Mouse (Mus musculus): ENCODE data around the gene Loxl3.
A peak's percentile ranks its signal among the peaks of the same experiment; 100 is the strongest.

Loxl3 gene

DNA sequence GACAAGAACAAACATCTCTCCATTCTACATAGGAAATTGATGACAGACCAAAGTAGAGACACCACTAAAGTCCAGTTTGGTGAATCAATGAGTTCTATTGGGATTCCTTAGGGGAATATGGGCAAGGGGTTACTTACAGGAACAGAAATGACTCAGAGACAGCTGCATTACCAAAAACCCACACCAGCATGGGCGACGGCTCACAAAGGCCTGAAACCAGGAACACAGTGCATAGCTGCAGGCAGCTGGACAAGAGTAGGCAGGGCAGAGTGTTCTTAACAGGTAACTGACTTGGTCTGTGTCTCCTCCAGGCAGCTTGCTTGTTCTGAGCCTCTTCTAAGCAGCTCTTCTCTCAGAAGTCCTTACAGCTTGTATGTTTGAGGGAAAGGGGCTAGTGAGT, 18.2 kb upstream of the Loxl3 start:
- DNase-seq (ENCODE audit: extremely low spot score, low read depth, low spot score): no peak

- DNase-seq (ENCODE audit: extremely low spot score, low read depth, low spot score): no peak
Measured at GRCm38 (mm10) chr6:83017190-83017589, 16.8 kb upstream of the Loxl3 start.

GRCm38 (mm10) chr6:83019044-83019443, 14.9 kb upstream of the Loxl3 start:
- no peak for DNase-seq (ENCODE audit: extremely low spot score, low read depth, low spot score)

DNA sequence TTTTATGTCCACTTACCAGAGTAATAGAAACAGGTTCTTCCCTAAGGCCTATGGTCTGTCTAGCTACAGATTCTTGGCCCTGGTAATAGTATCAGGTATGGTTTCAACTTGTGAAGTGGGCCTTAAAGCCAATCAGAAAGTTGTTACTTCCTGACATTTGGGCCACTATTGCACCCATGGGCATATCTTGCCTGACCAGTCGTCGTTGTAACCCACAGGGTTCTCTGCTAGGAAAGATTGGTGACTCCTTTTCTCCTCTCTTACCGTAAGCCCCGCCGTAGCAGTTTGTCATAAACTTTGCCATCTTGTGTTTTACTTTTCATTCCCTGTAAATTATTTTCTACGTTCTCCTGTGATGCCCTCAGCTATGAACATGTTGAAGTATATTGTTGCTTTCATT, 13.9 kb upstream of the Loxl3 start:
- DNase-seq (ENCODE audit: extremely low spot score, low read depth, low spot score): no peak

- DNase-seq (ENCODE audit: extremely low spot score, low read depth, low spot score): no peak
Measured at GRCm38 (mm10) chr6:83020836-83021593, 13.0 kb upstream of the Loxl3 start.

- no peak for DNase-seq (ENCODE audit: extremely low spot score, low read depth, low spot score)
Measured at GRCm38 (mm10) chr6:83023008-83023407, 11.0 kb upstream of the Loxl3 start.

DNA sequence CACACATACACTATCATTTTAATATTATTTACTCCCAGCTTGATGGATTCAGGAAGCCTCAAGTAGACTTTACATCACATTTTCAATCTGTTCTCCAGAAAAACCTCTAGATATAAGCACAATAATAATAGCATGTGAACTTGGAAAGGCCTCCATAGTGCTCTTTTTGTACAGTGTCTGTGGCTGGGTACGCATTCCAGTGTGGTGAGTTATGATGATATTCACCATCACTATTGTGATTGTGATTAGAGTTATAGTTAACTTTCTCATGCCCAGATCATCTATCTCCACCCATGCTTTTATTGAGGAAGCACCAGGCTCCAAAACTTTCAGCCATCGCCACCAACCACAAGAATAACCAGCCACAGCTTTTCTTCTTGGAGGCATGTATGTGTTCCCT, 10.2 kb upstream of the Loxl3 start:
- DNase-seq (ENCODE audit: extremely low spot score, low read depth, low spot score): no peak

DNA sequence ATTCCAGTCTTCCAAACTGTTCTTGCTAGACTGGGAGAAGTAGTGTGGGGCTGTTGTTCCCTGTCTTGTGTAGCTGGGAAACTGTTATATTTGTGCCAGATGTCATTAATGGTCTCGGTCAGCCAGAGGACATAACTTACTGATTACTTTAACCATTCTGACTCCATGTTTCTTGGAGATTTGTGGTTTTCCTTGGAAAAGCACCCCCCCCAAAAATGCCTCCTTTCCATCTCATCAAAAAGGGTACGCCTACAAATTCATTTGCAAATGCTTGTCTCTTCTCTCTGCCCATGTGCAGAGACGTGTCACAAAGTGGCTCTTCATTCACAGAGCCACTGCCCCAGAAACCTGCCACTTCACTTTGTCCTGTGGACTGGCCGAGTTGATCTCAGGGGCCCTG, 9.6 kb upstream of the Loxl3 start:
- no peak for DNase-seq (ENCODE audit: extremely low spot score, low read depth, low spot score)

DNA sequence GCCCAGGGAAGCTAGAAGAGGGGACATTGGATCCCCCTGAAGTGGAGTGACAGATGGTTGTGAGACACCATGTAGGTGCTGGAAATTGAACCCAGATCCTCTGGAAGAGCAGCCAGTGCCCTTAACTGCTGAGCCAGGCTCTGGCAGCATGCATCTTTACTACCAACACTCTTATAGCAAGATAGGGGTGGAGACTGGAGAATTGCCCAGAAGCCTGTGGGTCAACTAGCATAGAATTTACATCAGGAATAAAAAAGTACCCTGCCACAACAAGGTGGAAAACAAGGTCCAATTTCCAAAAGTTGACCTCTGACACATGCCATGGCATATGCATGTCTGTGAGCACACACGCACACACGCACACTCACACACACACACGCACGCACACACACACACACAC, 8.8 kb upstream of the Loxl3 start:
- DNase-seq (ENCODE audit: extremely low spot score, low read depth, low spot score): no peak

DNA sequence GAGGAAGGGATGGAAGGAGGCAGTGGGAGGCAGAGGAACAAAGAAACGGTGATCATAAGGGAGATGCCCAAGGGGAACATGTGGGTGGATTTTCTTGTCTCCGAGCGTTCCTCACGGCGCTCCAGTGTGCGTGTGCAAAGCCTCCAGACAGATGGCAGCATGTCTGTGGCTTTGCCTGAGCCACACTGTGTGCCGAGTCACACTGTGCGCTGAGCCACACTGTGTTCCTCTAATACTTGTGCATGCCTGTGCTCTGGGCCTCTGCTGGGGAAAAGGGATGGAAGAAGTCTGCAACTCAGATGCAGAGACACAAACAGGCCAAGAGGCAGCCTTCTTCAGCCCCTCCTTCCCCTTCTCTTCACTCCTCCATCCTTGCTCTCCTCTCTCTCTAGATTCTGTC, 6.7 kb upstream of the Loxl3 start:
- DNase-seq (ENCODE audit: extremely low spot score, low read depth, low spot score): no peak

DNA sequence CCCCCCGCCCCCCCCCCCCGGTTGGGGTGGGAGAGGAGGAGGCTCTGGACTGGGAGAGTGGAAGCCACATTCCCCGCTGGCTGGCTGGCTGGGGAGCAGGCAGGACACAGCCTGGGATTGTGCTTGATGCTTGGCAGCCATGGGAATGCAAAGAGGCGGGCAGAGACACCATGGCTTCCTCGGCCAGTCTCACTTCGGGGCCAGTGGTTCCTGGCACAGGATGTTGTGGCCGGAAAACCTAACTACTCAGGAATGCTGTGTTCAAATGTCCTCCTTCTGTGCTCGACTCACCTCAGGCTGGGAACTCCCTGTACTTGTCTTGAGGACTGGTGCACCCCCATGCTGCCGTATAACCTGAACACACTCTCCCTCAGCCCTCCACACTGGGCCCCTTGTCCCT, 6.3 kb upstream of the Loxl3 start:
- DNase-seq (ENCODE audit: extremely low spot score, low read depth, low spot score): no peak

DNA sequence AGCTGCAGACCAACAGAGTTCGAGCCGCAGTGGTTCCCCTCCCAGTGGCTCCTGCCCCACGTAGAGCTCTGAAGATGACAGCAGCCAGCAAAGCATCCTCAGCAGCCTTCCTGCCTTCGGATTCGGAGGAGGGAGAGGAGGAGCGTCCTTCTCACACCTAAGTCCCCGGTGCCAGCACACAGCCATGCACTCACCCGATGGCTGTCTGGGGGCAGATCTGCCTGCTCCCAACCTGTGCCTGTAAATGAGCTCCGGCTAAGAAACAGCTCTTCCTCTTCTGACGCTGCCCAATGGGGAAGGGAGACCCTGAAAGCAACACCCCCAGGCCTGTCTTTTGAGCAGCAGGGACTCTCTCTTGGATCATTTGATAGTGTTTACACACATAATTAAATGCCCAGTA, 4.2 kb upstream of the Loxl3 start:
- DNase-seq (ENCODE audit: extremely low spot score, low read depth, low spot score): no peak

- no peak for DNase-seq (ENCODE audit: extremely low spot score, low read depth, low spot score)
Measured at GRCm38 (mm10) chr6:83031111-83031510, 2.9 kb upstream of the Loxl3 start.

GRCm38 (mm10) chr6:83031921-83032590, 1.9 kb upstream of the Loxl3 start:
- no peak for DNase-seq (ENCODE audit: extremely low spot score, low read depth, low spot score)

DNA sequence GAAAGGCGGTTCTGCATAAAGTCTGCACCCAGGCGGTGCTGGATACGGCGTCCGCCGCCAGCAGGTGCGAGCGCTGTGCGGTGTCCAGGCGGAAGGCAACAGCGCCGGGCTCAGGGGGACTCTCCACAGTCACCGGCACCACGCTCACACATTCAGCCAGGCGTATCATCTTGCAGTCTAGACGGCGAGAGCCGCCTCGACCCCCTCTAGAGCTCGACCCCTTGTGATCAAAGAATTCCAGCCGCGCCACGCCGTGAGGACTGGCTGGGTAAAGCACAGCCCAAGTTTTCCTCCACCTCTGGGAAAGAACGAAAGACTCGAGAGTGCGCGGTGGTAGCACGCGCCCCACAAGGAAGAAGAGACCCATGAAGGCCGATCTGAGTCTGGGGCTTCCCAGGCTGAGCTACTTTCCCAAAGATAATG, 1.2 kb upstream of the Loxl3 start:
- no peak for DNase-seq (ENCODE audit: extremely low spot score, low read depth, low spot score)

GRCm38 (mm10) chr6:83034463-83035055, 586 bp downstream of the Loxl3 start:
- no peak for DNase-seq (ENCODE audit: extremely low spot score, low read depth, low spot score)

DNA sequence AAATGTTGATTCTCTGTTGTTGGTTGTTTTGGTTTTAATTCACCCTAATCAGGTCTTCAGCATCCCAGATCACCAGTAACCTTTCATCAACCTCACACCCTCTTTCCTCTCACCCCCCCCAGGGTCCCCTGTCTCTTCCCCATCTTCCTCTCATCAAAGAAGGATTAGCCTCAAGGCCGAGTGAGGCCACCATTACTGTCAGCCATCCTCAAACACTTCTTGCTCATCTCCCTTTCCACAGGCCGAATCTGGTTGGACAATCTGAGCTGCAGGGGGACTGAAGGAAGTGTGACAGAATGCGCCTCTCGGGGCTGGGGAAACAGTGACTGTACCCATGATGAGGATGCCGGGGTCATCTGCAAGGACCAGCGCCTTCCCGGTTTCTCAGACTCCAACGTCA, 3.2 kb downstream of the Loxl3 start:
- no peak for DNase-seq (ENCODE audit: extremely low spot score, low read depth, low spot score)

DNA sequence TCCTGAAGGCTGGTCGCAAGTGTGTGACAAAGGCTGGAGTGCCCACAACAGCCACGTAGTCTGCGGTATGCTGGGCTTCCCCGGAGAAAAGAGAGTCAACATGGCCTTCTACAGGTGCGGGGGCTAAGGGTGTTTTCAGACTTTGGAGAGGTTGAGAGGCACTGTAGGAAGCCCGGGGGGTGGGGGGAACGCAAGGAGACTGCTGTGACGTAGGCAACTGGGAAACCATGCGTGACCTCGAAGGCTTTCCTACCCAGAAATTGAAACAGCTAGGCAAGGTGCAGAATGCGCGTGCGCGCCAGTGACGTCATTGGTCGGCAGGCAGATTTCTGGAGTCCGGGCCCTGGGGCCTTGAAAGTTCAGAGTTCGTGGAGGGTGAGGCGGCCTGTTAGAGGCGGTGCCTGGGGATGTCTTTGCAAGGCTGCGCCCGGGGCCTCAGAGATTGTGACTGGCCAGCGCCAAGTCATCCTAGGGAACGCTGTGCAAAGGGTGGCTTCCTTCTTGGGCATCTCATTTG, 4.6 kb downstream of the Loxl3 start:
- DNase-seq (ENCODE audit: extremely low spot score, low read depth, low spot score): peak; percentile 66

DNA sequence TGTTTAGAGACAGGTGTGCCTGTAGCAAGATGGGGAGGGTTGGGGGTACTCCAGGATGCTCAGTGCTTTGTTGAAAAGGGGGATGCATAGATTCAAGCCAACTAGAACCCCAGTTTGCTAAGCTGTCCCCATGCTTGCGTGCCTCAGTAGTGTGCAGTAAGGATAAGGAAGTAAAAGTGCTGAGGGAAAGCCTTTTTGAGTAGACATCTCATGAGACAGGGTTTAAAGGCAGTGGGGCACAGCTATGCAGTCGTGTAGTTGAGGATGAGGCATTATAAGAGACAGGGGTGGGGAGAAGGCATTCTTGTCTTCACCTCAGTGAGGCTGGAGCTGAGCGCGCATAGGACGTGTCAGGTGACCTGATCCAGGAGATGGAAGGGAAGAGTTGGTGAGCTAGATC, 6.6 kb downstream of the Loxl3 start:
- no peak for DNase-seq (ENCODE audit: extremely low spot score, low read depth, low spot score)

DNA sequence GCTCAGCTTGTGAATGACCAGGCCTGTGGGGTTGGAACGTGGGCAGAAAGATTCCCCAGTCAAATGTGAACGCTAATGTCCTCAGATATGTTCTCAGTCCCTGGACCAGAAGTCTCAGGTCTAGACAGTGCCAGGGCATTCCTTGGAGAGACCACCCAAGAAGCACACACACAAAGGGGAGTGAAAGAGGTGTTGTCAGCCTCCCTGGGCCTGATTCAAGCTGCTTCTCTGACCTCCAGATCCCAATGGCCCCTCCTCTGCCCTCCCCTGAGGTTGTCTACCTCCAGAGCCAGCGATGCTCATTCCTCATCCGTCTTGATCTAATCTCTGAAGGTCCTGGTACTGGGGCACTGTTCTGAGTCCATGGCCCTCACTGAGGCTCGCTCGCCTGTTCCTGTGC, 9.6 kb downstream of the Loxl3 start:
- DNase-seq (ENCODE audit: extremely low spot score, low read depth, low spot score): no peak

DNA sequence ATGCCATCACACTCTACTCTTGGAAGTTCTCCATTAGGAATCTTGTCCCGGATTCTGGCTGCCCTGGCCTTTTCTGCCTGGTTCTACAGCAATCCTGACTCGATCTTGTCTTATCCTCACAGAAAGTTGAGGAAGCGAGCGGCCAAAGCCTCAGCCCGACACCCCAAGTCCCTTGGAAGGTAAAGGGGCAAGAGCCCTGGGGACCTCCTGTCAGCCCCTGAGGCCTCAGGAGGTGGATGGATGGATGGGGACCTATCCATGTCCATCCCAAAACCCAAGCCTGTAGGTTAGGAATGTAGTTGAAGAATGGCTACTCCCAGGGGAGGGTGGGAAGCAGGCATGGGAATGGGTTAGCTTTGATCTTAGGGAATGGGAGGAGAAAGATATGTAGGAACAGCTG, 10.0 kb downstream of the Loxl3 start:
- DNase-seq (ENCODE audit: extremely low spot score, low read depth, low spot score): no peak

DNA sequence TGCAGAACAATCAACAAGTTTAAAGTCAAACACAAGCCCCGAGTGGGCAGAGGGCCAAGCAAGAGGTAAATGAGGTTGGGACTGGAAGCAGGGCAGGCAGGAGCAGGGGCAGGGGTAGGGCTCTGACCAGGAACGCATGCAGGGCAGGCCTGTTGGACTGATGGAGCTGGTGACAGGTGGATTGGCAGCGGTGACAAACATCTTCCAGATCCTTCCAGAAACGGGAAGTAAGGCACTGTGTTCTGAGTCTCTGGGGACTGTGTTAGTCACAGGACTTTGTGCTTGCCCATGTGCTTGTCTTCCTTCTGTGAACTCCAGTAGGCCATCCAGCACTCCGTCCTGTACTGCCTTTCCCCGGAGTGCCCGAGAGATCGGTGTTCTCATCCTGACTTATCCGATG, 10.8 kb downstream of the Loxl3 start:
- no peak for DNase-seq (ENCODE audit: extremely low spot score, low read depth, low spot score)
